Mouse (Mus musculus) layer of hippocampus, adult 11-12 months (tissue): ENCODE measurements around the gene Slc9b2.

Experiments used
- DNase-seq: peaks from one replicate; pipeline ENCODE4 v3.0.0; 2022; ENCODE audit warnings: low spot score

The Slc9b2 gene

DNA sequence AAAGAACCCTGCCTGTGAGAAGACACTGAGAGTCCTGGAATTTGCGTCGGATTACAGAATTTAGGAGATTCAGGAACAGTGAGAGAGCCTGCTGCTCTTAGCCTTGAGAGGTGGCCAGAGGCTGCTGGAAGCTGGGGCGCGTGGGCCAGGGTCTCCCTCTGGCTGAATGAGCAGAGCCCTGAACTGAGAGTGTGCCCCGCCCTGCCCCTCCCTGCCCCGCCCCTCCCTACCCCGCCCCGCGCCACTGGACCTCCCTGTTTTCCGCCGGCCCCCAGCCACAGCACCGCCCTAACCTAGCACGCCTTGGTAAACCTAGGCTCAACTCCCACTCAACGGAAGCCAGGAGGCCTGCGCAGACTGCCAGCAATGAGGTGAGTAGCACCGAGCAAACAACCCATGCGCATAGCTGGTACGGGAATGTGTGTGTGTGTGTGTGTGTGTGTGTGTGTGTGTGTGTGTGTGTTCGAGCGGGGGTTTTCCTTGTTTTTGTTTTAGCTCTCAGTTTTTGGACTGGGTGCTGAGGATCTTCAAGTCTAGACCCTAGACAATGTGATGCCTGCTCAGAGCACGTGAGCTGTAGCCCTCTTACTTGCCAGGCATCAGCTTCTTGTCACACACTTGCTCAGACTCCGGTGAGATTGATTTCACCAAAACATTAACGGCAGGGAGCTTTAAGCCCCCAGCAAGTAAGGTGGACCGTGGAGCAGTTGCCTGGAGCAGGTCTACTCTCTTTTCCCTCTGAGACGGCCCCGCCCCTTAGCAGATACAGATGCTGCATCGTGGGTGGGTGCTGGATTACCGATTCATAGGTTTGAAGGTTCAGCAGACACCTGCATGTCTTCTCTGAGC is at the start of gene Slc9b2:
Slc9b2 (plus strand) TSS at position 290 of the 849 bp plus-strand sequence.
- DNase-seq: no peak

DNA sequence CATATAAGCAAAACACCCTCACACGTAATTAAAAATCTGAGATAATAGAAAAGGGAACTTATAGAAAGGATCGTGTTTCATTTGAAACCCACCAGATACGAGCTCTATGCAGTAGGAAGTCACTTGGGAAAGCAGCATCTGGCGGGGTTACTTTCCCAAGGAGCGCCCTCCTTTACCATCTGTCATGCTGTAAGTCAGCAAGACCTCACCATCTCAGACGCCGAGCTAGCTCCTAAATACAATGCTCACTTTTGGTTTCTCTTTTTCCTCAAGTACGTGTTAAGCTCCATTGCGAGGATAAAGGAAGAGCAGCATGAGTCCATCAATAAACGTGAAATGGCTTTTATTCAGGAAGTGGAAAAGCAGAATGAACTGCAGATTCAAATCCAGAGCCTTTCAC is 48.6 kb upstream of the Slc9b2 start:
- DNase-seq: no peak

DNA sequence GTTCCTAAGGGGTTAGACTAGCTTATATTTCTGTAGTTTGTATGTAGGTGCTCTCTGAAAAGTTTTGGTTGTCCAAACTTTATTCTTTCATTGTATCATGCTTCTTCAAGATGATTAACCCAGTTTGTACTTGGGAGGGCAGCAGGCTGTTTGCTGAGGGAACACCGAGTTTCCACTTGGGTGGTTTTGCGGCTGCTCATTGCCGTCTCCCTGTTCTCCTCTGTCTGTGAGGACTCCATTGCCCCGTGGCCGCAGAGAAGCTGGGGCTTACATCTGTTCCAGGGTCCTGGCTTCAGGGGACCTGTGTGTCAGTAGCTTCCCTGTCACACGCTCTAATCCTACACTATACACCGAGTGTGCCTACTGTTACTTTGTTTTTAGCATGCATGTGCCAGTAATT is 47.3 kb upstream of the Slc9b2 start:
- DNase-seq: no peak

DNA sequence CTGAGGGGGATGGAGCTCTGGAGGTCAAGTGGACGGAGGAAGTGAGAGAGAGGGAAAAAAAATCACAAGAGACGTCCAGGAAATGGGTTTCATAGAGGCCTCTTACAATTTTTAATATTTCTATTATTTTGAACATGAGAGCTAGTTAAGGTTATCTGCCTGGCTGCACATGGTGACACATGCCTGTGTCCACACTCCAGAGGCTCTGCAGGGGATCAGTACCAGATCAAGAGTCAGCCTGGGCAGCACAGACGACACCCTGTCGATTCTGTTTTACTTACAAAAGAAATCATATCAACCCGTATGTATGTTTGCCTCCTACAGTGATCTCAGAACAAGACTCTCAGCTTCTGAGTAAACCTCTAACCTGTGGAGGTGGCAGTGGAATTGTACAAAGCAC is 38.9 kb upstream of the Slc9b2 start:
- DNase-seq: no peak

DNA sequence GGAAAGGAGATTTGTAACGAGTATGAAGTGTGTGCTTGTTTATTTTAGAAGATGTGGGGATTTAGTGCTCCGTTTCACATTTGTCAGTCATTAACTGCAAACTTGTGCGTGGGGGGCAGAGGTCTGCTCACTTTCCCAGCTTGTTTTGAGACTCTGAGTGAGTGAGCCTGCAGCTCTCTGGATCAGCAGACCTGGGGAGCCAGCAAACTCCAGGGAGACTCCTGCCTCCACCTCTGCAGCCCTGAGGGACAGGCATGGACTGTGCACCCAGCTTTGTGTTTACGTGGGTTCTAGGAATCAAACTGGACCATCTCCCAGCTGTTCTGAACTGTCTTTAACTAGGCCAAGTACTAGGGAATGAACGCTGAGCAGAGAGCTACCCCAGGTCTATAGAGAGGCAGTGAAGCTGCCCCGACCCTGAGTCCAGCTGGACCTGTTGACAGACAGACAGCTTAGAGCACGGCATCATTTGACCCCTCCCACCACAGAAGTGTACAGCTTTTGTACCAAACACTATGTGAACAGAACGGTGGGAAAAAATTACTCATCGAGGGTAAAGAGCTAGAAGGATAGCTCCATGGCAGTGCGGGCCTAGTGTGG is 38.0 kb upstream of the Slc9b2 start:
- no peak for DNase-seq

DNA sequence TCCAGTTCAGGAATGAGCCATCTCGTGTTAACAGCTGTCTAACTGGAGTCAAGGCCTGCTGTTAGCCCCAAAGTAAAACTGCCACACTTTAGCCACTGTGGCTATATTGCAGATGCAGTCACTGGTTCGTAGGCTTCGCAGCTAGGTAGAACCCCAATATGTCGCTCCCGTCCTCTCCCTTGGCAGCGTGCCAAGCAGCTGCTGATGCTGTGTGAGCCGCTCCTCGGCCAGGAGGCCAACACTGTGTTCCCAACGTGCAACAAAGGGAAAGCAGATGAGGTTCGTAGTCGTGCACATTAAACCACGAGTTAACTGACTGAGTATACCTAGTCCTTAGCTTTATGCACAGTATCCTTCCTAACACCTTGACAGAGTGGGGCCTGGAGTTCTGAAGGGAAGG is 34.9 kb upstream of the Slc9b2 start:
- no peak for DNase-seq

DNA sequence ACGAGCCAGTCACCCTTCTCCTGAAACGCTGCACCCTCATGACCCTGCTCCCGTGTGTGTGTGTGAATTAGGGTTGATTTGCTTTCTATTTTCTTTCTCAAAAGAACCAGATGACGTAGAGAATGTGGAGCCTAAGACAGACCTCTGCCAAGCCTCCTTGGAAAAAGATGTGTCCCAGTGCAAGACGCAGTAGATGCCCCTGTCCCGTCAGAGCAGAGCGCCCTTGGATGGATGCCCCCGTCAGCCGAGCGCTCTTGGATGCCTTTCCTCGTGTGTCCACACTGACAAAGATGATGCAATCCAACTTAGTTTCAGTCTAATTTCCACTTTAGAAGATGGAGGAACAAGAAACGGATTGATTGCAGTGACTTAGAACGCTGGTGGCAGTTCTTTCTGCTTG is 34.5 kb upstream of the Slc9b2 start:
- no peak for DNase-seq

DNA sequence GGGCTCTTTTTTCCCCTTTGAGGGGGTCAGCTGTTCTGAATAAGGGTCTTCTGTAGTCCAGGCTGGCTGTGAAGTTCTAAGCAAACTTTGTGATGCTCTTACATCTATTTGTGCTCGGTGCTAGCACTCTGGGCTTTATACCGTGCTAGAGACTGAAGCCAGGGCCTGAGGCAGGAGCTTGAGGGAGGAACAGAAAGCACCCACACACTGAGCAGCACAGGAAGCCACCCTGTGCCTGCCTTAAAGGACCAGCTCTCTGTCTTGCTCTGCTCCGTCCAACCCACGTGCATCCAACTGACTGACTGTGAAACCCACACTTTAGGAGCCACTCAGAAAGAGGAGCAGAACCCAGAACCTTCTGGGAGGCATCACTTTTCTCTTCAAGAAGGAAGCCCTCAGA is 27.3 kb upstream of the Slc9b2 start:
- DNase-seq: peak; percentile 14

DNA sequence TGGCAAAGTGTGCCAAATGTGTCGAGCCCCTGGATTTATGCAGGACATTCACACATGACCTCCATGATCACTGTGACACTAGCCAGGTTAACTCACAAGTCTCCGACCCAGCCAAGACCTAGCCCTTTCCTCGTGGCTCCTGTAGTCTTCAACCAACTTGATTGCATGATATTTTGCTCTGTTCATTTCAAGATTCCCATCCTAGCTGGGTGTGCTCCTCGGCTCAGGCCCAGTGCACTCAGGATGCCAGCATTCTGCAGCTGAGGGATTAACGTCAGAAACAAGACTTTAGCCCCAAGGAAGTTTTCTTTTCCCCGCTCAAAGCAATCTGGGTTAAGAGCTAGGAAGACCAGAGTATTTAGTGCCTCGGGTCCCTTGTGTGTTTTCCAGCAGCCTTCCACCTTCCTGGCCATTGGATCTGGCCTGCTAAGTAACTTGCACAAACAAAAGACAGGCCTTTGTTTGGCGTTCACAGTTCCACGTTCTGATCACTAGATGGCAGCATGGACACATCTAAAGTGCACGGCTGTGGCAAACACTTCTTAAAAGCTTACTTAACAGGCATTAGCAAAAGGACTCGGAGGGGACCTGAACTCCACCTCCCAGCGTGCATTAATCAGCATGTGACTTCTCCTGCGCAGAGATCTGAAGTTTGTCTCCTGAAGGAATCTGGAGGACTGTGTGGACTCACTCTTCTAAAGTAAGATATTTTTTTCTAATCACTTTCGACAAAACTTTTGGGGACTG is 26.7 kb upstream of the Slc9b2 start, which contains the start of gene Bdh2:
Bdh2 (plus strand) TSS at position 553 of the 747 bp plus-strand sequence.
- DNase-seq: peak; percentile 89

DNA sequence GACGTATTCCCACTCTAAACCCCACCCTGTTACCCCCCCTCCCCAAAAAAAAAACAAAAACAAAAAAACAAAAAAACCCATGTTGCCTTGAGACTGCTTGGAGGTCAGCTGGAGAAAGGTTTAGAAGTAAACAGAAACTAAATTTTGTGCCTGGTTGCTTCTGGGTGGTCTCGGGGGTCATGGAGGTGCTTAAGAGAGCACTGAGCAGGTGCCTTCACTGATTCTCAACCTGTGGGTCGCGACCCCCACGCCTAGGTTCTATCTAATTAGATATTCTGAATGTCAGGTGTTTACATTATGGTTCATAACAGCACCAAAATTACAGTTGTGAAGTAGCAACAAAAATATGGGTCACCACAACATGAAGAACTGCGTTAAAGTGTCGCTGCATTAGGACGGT is 25.8 kb upstream of the Slc9b2 start:
- no peak for DNase-seq

DNA sequence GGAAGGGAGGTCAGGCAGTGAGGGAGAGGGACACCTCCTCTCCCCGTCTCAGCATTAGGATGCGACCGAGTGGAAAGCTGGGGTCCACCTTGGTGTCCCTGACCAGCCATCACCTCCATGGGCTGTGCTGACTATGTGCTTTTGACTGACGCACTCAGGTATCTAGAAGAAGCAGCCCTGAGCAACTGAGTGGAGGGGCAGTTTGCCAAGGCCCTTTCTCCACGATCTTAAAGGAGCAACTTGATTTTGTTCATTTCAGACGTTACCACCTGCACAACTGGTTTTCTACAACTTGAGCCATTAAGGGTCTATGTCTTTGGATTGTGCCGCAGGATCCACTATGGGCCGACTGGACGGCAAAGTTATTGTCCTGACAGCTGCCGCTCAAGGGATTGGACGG is 22.2 kb upstream of the Slc9b2 start:
- DNase-seq: no peak

DNA sequence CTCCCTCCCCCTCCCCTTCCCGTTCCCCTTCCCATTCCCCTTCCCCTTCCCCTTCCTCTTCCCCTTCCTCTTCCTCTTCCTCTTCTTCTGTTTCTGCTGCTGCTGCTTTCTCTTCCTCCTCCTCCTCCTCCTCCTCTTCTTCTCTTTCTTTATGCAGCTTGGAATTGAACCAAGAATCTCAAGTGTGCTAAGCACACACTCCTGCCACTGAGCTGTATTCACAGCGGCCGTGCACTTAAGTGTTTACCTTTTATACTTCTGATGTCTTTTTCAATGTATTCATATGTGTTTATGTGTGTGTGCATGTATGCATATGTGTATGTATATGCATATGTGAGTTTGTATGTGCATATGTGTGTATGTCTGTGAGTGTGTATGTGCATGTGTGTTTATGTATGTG is 21.7 kb upstream of the Slc9b2 start:
- DNase-seq: no peak

DNA sequence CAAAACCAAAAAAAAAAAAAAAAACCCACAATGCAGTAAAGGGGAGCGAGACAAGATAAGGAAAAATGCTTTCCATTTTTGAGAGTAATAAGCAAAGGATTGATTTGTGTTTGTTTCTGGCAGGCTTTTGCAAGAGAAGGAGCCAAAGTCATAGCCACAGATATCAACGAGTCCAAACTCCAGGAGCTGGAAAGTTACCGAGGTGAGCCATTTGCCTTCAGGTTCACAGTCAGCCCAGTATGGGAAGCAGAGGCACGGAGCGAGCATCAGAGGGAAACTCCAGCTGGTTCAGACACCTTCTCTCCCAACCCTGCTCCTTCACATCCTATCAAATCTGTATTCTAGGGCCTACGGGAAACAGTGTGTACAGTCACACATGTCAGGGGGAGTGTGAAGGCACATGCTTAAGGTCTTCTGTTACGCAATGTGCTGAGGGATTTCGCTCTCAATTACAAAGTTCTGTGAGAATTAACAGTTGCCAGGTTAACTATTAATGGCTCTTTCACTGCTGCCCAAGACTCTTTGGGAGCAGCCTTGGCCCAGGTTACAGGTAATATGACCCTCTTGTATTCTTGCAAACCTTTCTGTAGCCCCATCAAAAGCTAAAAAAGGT is 19.3 kb upstream of the Slc9b2 start:
- DNase-seq: no peak

DNA sequence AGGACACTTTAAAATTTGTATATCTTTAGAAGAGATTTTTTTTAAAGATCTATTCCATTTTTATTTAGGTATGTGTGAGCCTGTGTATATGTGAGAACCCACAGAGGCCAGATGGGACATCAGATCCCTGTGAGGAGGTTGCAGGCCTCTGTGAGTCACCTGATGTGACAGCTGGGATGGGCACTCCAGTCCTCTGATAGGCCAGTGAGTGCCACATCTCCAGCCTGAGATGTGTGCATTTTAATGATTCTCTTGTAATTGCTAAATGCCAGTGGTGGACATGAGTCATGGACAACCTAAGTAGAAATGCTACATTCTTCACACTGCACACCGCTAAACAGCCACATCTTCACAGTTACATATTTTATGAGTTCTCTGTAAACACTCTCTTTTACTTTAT is 18.4 kb upstream of the Slc9b2 start:
- DNase-seq: no peak

DNA sequence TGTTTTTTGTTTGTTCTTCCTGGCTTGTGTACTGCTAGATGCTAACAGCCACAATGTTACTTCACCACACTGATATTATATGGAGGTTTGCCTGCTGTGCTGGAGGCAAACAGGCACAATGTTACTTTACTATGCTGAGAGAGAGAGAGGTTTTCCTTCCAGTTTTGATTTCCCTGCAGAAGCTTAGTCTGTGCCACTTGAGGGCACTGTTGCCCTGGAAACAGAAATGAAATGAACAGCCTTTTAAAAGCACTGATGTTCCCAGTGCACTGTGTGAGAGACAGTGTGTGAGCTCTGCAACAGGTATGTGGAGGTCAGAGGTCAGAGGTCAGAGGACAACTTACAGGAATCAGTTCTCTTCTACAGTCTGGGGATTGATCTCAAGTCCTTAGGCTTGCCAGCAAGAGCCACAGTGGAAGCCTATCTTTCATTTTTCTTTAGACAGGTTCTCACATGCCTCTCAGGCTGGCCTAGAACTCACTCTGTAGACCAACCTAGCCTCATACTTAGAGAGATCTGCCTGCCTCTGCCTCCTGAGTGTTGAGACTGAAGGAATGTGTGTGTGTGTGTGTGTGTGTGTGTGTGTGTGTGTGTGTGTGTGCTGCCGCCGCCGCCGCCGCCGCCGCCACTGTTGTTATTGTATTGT is 17.1 kb upstream of the Slc9b2 start:
- peak; percentile 44 for DNase-seq

DNA sequence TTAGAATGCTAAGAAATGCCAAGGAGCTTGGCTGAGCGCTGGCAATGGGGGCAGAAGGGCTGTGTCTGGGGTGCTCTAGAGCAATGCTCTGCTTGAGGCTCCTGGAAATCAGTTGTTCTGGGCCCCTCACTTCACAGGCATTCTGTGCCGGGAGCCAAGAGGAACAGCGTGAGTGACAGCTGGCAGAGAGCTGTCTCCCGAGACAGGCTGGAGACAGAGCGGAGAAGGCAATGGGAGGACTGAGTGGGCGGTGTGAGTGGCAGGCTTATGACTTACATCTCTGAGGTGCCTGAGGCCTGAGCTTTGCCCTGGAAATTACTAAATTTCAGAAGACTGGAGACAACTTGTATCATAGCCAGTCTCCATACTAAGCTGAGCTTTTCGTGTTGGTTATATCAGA is 13.8 kb upstream of the Slc9b2 start:
- peak; percentile 50 for DNase-seq

DNA sequence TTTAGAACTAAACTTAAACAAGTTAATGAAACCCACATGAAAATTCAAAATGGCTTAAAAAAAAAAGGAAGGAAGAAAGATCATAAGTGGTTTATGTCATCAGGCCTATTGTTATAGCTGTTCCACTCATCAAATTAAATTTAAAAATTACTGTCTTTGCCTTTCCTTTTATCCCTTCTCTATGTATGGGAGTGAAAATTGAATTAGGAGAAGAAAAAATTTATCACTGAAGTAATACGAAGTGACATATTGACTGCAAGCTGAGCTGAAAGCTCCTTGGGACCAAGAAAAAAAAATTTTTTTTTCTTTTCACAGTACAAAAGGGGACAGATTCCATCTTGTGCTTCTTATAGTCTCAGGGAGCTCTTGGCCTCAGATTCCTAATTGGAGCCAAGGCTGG is 11.9 kb upstream of the Slc9b2 start:
- no peak for DNase-seq

DNA sequence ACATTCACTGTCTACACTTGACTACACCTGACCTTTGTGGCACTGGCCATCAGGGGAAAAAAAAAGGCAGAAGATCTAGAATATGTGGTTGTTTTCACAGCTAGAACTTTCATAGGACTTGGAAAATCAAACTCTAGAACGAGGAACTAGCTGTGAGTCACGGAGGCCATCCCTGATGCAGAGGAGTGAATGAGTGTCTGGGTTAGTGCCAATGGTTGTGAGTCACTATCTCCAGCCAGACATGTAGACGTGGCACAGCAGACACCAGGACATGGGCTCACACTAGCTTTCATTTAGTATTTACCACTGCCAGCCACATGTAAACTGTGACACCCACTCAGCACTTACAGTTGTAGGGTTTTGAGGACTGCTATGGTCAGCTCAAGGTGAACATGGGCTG is 8.9 kb upstream of the Slc9b2 start:
- peak; percentile 19 for DNase-seq

DNA sequence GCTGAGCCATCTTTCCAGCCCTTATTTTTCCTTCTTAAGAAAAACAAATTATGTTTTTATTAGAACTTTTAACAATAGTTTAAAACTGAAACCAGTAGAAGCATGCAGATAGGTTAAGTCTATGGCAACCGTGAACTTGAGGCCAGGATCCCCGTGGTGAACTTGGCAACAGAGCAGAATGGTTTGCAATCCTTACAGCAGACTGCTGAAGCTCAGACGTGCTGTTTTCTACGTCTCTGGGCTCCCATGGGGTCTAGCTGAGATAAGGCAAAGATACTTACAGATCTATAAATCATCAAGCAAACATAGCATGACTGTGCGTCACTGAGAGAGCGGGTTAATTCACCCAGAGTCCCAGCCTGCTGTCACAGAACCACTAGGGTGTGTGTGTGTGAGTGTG is 7.4 kb upstream of the Slc9b2 start:
- DNase-seq: no peak

DNA sequence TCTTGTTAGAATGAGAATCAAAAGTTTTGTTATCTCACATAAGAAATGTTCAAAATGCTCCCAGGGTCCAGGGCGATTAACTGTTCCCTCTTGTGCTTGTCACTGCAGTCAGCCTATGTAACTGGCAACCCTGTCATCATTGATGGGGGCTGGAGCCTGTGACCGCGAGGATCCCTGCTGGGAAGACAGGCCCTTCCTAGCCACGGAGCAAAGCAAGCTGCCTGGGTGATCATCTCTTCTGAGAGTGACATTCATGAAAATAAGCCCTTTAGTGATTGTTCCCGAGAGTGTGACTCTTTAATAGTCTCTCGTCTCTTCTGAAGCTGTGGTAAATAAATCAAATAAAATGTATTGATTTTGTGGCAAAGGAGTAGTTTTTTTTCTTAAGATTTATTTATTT is 3.4 kb upstream of the Slc9b2 start:
- DNase-seq: no peak

DNA sequence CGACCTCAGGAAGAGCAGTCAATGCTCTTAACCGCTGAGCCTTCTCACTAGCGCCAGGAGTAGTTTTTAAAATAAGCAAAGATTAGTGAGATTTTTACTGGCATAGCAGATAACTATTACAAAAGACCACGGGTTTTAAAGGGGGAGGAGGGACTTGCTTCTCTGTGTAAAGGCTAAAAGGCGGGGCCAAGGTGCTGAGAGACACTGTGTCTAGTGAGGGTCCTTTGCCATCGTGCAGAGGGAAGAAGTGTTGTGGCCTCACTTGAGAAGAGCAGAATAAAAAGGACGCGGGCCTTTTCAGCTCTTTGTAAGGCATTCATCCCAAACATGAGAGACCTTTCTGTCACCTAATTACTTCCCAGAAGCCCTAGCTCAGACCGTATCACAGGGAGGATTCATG is 2.9 kb upstream of the Slc9b2 start:
- DNase-seq: no peak

DNA sequence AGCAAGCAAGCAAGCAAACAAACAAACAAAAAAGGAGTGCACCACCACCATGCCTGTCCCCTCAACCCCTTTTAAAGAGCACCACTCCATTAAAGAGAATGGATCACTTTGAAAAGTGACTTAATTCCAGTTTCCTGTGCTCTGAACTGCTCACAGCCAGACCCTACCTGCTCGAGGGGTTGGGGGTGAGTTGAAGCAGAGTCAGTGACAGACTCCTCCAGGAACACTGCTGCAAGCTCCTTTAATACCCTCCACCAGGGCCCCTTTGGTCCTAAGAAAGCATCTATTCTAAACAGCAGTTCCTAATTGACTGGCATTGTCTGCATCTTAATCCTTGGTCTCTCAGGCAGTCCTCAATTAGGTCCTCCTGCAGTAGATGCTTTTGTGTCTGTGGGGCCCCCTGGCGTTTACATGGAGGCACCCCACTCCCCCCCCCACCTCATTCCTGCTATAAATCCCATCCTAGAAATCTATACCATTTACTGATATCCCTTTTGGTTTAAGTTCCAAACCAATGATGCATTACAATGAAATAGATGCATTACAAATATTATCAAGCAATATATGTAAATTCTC is 5.5 kb downstream of the Slc9b2 start:
- no peak for DNase-seq
